Mouse (Mus musculus) myocyte (in vitro differentiated cells): ENCODE data around the gene Mrpl38.

Experiments
- CEBPB ChIP-seq: IDR thresholded peaks from 2 replicates; pipeline ENCODE4 v1.6.1; 2011; ENCODE audit warnings: mild to moderate bottlenecking, moderate library complexity; ENCODE audit not compliant: poor library complexity, insufficient read depth, severe bottlenecking
- E2F4 ChIP-seq: IDR thresholded peaks from one replicate; pipeline ENCODE4 v1.6.1; 2011; ENCODE audit warnings: mild to moderate bottlenecking, control low read depth, moderate library complexity; ENCODE audit not compliant: insufficient read depth
- MYOG ChIP-seq, 3 experiments: IDR thresholded peaks; one replicate each; pipeline ENCODE4 v1.6.1; 2011; ENCODE audit warnings: control low read depth in 2 of 3, low read depth in 2 of 3, mild to moderate bottlenecking in 2 of 3; ENCODE audit not compliant: insufficient read length in 2 of 3, control insufficient read depth in 1 of 3, insufficient read depth in 1 of 3
- POLR2A ChIP-seq: IDR thresholded peaks from one replicate; pipeline ENCODE4 v1.6.1; 2011; ENCODE audit warnings: low read depth, mild to moderate bottlenecking, control low read depth, moderate library complexity; ENCODE audit not compliant: insufficient read length
- POLR2AphosphoS2 ChIP-seq: IDR thresholded peaks from one replicate; pipeline ENCODE4 v1.6.1; 2011; ENCODE audit warnings: low read depth, control low read depth; ENCODE audit not compliant: insufficient read length
- TCF12 ChIP-seq: IDR thresholded peaks from one replicate; pipeline ENCODE4 v1.6.1; 2011; ENCODE audit warnings: mild to moderate bottlenecking, control low read depth; ENCODE audit not compliant: poor library complexity, insufficient read depth, severe bottlenecking
- TCF3 ChIP-seq: IDR thresholded peaks from one replicate; pipeline ENCODE4 v1.6.1; 2011; ENCODE audit warnings: low read depth, control low read depth; ENCODE audit not compliant: insufficient read length
- USF1 ChIP-seq: IDR thresholded peaks from one replicate; pipeline ENCODE4 v1.6.1; 2011; ENCODE audit warnings: low read depth, mild to moderate bottlenecking, control low read depth, moderate library complexity

- TF ChIP-seq POLR2AphosphoS2 (peak; percentile 5), MYOG (IDR thresholded peaks at IDR 0.05; ENCODE audit: control insufficient read depth in 1 of 3, insufficient read depth in 1 of 3, insufficient read length in 2 of 3, low read depth in 2 of 3) (no peak), POLR2A (no peak), USF1 (no peak), CEBPB (no peak), TCF3 (no peak), TCF12 (no peak), E2F4 (no peak)
Measured at GRCm38 (mm10) chr11:116142211-116142991, 3.7 kb upstream of the Mrpl38 start.
